Mouse (Mus musculus) heart, embryonic 14.5 days (tissue): ENCODE measurements around the gene Ptprj. TPM values are rescaled to one million over a fixed set of nuclear protein-coding genes. Genes with fewer than 3 reads are reported as not detected.

ENCODE experiments used
- ATAC-seq: fragments of 200-750 bp; cut with Nextera tagmentation; 2 replicates; pipeline ENCODE4 v1.8.0; 2017; ENCODE audit warnings: low read depth, moderate TSS enrichment; ENCODE audit not compliant: insufficient number of reproducible peaks, insufficient read depth, low FRiP score
- H3K27ac ChIP-seq, 2 experiments: fragments of 200-500 bp in 1 of 2; fragments of 300-500 bp in 1 of 2; sonication (generic) in 1 of 2; replicated peaks in 1 of 2; 2 replicates each; pipeline ENCODE4 v1.5.1; 2012 to 2014; ENCODE audit warnings: low read depth in 2 of 2, low read length in 2 of 2, control low read depth in 1 of 2, mild to moderate bottlenecking in 1 of 2, mixed read lengths in 1 of 2; ENCODE audit not compliant: control insufficient read depth in 1 of 2, insufficient read depth in 1 of 2
- H3K27me3 ChIP-seq: fragments of 300-500 bp; sonication (generic); 2 replicates; pipeline ENCODE4 v1.6.1; 2014; ENCODE audit warnings: mild to moderate bottlenecking, low read length, control low read depth; ENCODE audit not compliant: control insufficient read depth, insufficient read depth
- H3K36me3 ChIP-seq: fragments of 300-500 bp; sonication (generic); 2 replicates; pipeline ENCODE4 v1.6.1; 2014; ENCODE audit warnings: mild to moderate bottlenecking, control low read depth, low read length, mixed read lengths; ENCODE audit not compliant: control insufficient read depth, insufficient read depth
- H3K4me1 ChIP-seq, 2 experiments: fragments of 200-500 bp in 1 of 2; fragments of 300-500 bp in 1 of 2; sonication (generic) in 1 of 2; 2 replicates each; pipeline ENCODE4 v1.6.1; 2012 to 2014; ENCODE audit warnings: low read length in 2 of 2, control low read depth in 1 of 2, mixed read lengths in 1 of 2; ENCODE audit not compliant: control insufficient read depth in 2 of 2, insufficient read depth in 2 of 2
- H3K4me2 ChIP-seq: fragments of 300-500 bp; sonication (generic); 2 replicates; pipeline ENCODE4 v1.6.1; 2014; ENCODE audit warnings: mild to moderate bottlenecking, low read length
- H3K4me3 ChIP-seq, 2 experiments: fragments of 200-500 bp in 1 of 2; fragments of 300-500 bp in 1 of 2; sonication (generic) in 1 of 2; 2 replicates each; pipeline ENCODE4 v1.5.1; 2012 to 2014; ENCODE audit warnings: low read length in 2 of 2, mild to moderate bottlenecking in 2 of 2, control low read depth in 1 of 2, low read depth in 1 of 2, moderate library complexity in 1 of 2; ENCODE audit not compliant: control insufficient read depth in 1 of 2, insufficient read depth in 1 of 2
- H3K9ac ChIP-seq: fragments of 300-500 bp; sonication (generic); 2 replicates; pipeline ENCODE4 v1.6.1; 2014; ENCODE audit warnings: mild to moderate bottlenecking, low read length
- H3K9me3 ChIP-seq: fragments of 300-500 bp; sonication (generic); 2 replicates; pipeline ENCODE4 v1.6.1; 2016; ENCODE audit warnings: low read length, control low read depth; ENCODE audit not compliant: control insufficient read depth
- WGBS: fragments of 180-500 bp; shearing (Covaris S2); extraction: QIAGEN DNeasy Blood & Tissue Kit; methylation state at CpG from one replicate; pipeline ENCODE4 v1.1.7; 2014; 5-methylcytosine and 5-hydroxymethylcytosine counted together
- polyA plus RNA-seq: library from polyadenylated mRNA; unstranded; fragments of >200 nt; fragmentation: Nextera tagmentation; extraction: Ambion mirVana; gene quantifications from 2 replicates; pipeline ENCODE4 v1.2.1, GENCODE M21; 2014

The Ptprj gene
- polyA plus RNA-seq, 1 experiment from 2014 or later = 1.5 TPM

DNA sequence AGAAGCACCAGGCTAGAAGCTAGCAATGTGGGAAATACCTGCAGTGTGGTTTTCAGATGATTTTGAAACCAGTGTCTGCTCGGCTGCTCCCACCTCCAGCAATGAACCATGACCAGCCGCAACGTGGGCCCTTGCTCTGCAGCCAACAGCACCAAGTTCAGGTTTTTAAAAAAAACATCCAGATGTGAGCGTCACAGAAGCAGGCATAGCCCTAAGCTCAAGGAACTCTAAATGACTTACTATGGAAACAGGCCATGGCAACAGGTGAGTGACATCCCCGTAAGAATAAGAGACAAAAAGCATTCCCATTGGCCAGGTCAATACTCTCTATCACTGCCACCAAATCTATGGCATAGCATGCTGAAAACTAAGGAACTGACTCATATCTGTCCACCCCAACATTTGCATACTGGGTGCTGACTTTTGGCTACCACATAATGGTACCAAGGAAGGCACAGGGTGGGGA, 33.3 kb downstream of the Ptprj start:
- H3K4me3 ChIP-seq = no peak overlapping the region
- ATAC-seq = no peak
- H3K9ac ChIP-seq = no peak overlapping the region
- peaks cover 0 to 3% of the 10 kb centered on the region in 2 experiments; a peak in 1 of 4 replicates for H3K4me1 ChIP-seq
- WGBS = 90% methylated on average over 5 of the region's 5 CpGs
- H3K27me3 ChIP-seq = no peaks in the 10 kb centered on the region
- no peak overlapping the region for H3K4me2 ChIP-seq
- no peaks in the 10 kb centered on the region for H3K9me3 ChIP-seq
- H3K27ac ChIP-seq = no peak overlapping the region
- H3K36me3 ChIP-seq = no peaks in the 10 kb centered on the region

DNA sequence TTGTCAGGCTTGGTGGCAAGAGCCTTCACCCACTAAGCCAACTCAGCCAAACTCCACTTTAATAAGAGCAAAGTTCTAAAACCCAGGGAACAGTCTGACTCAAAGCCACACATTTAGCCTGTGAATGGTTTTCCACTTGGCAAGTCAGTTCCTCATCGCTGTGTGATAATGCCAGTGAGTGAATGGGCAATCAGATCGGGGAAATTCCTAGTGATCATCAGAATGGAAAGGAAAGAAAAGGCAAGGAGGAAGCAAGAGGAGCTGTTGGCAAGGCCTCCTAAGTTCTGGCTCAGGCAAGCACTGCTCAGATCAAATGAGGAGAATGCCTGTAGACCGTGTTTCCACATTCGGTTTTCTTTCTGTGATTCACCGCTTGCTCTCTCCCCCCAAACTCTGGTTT, 35.2 kb downstream of the Ptprj start:
- Histone ChIP-seq H3K4me1 (peaks cover 0 to 3% of the 10 kb centered on the region in 2 experiments; a peak in 1 of 4 replicates), H3K27me3 (no peaks in the 10 kb centered on the region), H3K9me3 (no peaks in the 10 kb centered on the region), H3K36me3 (no peaks in the 10 kb centered on the region), H3K9ac (no peak overlapping the region), H3K4me2 (no peak overlapping the region), H3K4me3 (no peak overlapping the region), H3K27ac (no peak overlapping the region)
- WGBS = 77% methylated on average over 5 of the region's 5 CpGs
- no peak for ATAC-seq

DNA sequence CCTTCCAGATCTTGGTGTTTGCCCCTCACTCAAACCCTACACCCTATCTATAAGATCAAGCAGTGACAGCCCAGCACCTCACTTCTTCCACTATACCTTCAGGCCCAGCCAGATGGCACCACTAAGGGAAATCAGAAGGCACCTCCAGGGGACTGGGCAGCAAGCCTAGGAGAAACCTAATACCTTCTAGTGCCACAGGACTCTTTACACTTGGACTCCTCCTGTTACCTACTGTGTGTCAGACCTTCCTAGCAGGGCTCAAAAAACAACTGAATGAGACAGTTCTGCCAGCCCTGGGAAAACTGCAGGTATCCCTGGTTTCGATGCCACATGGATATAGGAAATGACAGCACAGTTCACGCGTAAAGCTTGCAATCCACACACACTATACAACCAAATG, 36.5 kb downstream of the Ptprj start:
- Histone ChIP-seq H3K27ac (no peak overlapping the region), H3K36me3 (no peaks in the 10 kb centered on the region), H3K9me3 (no peaks in the 10 kb centered on the region), H3K27me3 (no peaks in the 10 kb centered on the region), H3K9ac (no peak overlapping the region), H3K4me1 (peaks cover 0 to 3% of the 10 kb centered on the region in 2 experiments; a peak in 1 of 4 replicates), H3K4me3 (no peak overlapping the region), H3K4me2 (no peak overlapping the region)
- ATAC-seq = no peak
- WGBS = 95% methylated on average over 3 of the region's 3 CpGs

DNA sequence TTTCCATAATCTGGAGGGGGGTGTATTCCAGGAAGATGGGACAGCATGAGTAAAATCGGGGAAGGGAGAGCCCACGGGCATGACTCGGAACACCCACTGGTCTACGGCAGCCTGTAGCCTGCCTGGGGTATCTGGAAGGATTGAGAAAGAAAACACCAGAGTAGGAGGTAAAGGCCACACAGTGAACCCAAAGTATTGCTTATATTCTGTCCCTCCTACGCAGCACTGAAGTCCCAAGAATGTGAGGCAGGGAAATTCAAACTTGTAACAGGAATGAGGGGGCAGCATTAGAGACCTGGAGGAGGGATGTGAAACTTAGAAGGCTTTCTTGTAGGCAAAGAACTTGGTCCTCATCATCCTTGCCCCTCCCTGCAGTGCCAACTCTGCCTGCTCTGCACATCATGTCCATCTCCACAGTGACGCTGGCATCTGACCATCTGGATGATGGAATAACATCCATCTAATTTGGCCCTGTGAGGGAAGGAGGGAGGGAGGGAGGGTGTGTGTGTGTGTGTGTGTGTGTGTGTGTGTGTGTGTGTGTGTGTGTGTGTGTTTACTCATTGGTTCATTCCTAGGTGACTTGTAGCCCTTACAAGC, 37.2 kb downstream of the Ptprj start:
- Histone ChIP-seq H3K4me1 (no peaks in the 10 kb centered on the region), H3K9ac (no peak overlapping the region), H3K27ac (no peak overlapping the region), H3K4me3 (no peak overlapping the region), H3K9me3 (no peaks in the 10 kb centered on the region), H3K27me3 (no peaks in the 10 kb centered on the region), H3K4me2 (no peak overlapping the region), H3K36me3 (no peaks in the 10 kb centered on the region)
- 87% methylated on average over 6 of the region's 6 CpGs for WGBS
- ATAC-seq = no peak

DNA sequence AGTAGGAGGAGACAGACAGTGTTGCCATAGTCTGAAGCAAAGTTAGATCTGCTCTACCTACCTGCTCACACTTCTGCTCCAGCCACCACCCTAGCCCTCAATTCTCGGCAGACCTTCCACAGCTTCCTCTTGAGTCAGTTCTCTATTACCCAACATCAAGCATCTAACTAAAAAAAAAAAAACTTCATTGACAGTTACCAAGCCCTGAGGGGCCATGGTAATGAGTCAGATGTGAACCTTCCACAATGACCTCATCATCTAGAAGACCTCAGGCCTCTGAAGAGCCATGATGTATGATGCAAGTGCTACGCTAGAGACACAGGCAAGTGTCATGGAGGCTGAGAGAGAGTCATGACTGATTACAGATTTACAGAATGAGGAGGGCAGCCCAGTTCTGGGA, 37.8 kb downstream of the Ptprj start:
- Histone ChIP-seq H3K9ac (no peak overlapping the region), H3K27me3 (no peaks in the 10 kb centered on the region), H3K9me3 (no peaks in the 10 kb centered on the region), H3K4me1 (no peaks in the 10 kb centered on the region), H3K4me2 (no peak overlapping the region), H3K27ac (no peak overlapping the region), H3K36me3 (no peaks in the 10 kb centered on the region), H3K4me3 (no peak overlapping the region)
- WGBS = 81% methylated on average over 2 of the region's 2 CpGs
- no peak for ATAC-seq

DNA sequence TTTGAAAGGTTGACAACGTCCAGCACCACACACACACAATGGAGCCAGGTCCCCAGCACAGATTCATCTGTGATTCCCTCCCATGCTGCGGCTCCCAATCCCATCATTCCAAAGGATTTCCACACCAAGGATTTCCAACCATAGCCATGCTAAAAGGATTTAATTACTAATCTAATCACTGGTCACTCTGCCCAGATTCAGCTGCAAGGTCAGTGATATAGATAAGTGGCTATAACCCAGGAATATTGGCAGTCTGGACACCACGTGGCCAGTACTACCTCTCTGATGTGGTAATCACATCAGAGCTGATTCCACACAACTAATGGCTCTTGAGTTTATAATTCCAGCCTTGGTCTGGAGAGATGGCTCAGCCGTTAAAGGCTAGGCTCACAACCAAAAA, 41.2 kb downstream of the Ptprj start:
- Histone ChIP-seq H3K27me3 (no peaks in the 10 kb centered on the region), H3K4me1 (no peaks in the 10 kb centered on the region), H3K4me2 (no peak overlapping the region), H3K4me3 (no peak overlapping the region), H3K9me3 (no peaks in the 10 kb centered on the region), H3K9ac (no peak overlapping the region), H3K36me3 (no peaks in the 10 kb centered on the region), H3K27ac (no peak overlapping the region)
- no peak for ATAC-seq
- 81% methylated on average over 4 of the region's 4 CpGs for WGBS

DNA sequence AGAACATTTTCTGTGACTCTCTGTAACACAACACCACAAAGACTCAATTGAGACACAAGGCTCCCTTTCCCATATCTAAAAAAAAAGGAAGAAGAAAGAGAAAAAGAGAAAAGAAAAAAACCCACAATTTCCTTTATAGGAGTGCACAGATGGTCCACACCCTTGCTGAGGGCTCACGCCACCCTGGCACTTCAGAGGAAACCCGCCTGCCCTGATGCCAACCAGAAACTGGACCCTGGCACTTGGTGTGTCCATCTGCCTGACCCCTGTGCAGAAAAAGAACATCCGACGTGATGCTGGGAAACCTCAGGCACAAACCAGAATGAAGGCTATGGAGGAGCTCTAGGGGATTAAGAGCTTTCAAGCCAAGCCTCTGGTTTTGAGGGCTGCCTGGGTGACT, 43.2 kb downstream of the Ptprj start:
- Histone ChIP-seq H3K9me3 (no peaks in the 10 kb centered on the region), H3K4me3 (no peak overlapping the region), H3K4me1 (no peaks in the 10 kb centered on the region), H3K27me3 (no peaks in the 10 kb centered on the region), H3K27ac (no peak overlapping the region), H3K9ac (no peak overlapping the region), H3K36me3 (no peaks in the 10 kb centered on the region), H3K4me2 (no peak overlapping the region)
- no peak for ATAC-seq
- WGBS = 76% methylated on average over 4 of the region's 4 CpGs

DNA sequence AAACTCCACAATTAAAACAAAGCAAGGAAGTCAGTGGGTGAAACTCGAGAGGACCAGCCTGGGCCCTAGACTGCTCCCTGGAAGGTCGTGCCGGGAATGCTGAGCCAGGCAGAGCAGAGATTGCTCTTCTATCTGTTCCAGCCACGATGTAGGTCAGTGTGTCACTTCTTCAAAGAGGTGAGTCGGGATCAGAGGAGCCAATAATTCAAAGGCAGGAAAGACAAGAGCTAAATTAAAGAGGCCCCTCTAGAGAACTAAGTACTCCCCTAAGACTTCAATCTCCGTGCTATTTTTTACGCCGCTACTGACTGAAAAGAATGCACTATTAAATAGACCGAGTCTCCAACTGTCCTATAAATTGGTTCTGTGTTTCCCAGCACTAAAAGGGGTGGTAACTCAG, 43.9 kb downstream of the Ptprj start:
- Histone ChIP-seq H3K4me3 (no peak overlapping the region), H3K27me3 (no peaks in the 10 kb centered on the region), H3K9ac (no peak overlapping the region), H3K36me3 (no peaks in the 10 kb centered on the region), H3K9me3 (no peaks in the 10 kb centered on the region), H3K27ac (no peak overlapping the region), H3K4me2 (no peak overlapping the region), H3K4me1 (no peaks in the 10 kb centered on the region)
- WGBS = 29% methylated on average over 9 of the region's 9 CpGs
- no peak for ATAC-seq
